Mouse (Mus musculus) myocyte (in vitro differentiated cells): ENCODE measurements around the gene Tedc1.
A peak's percentile ranks its signal among the peaks of the same experiment; 100 is the strongest.

Experiments used
- CEBPB ChIP-seq: IDR thresholded peaks from 2 replicates; pipeline ENCODE4 v1.6.1; 2011; ENCODE audit warnings: mild to moderate bottlenecking, moderate library complexity; ENCODE audit not compliant: poor library complexity, insufficient read depth, severe bottlenecking
- E2F4 ChIP-seq: IDR thresholded peaks from one replicate; pipeline ENCODE4 v1.6.1; 2011; ENCODE audit warnings: mild to moderate bottlenecking, control low read depth, moderate library complexity; ENCODE audit not compliant: insufficient read depth
- MAX ChIP-seq: IDR thresholded peaks from one replicate; pipeline ENCODE4 v1.6.1; 2011; ENCODE audit warnings: low read depth, mild to moderate bottlenecking, control low read depth
- MYOD1 ChIP-seq, 3 experiments: IDR thresholded peaks; one replicate each; pipeline ENCODE4 v1.6.1; 2011; ENCODE audit warnings: control low read depth in 2 of 3, low read depth in 2 of 3, mild to moderate bottlenecking in 2 of 3, moderate library complexity in 1 of 3; ENCODE audit not compliant: insufficient read length in 2 of 3, control insufficient read depth in 1 of 3
- MYOG ChIP-seq, 3 experiments: IDR thresholded peaks; one replicate each; pipeline ENCODE4 v1.6.1; 2011; ENCODE audit warnings: control low read depth in 2 of 3, low read depth in 2 of 3, mild to moderate bottlenecking in 2 of 3; ENCODE audit not compliant: insufficient read length in 2 of 3, control insufficient read depth in 1 of 3, insufficient read depth in 1 of 3
- POLR2A ChIP-seq: IDR thresholded peaks from one replicate; pipeline ENCODE4 v1.6.1; 2011; ENCODE audit warnings: low read depth, mild to moderate bottlenecking, control low read depth, moderate library complexity; ENCODE audit not compliant: insufficient read length
- POLR2AphosphoS2 ChIP-seq: IDR thresholded peaks from one replicate; pipeline ENCODE4 v1.6.1; 2011; ENCODE audit warnings: low read depth, control low read depth; ENCODE audit not compliant: insufficient read length
- REST ChIP-seq: IDR thresholded peaks from one replicate; pipeline ENCODE4 v1.6.1; 2011; ENCODE audit warnings: mild to moderate bottlenecking, control low read depth, moderate library complexity; ENCODE audit not compliant: insufficient read depth, insufficient read length
- SRF ChIP-seq: IDR thresholded peaks from one replicate; pipeline ENCODE4 v1.6.1; 2011; ENCODE audit warnings: low read depth; ENCODE audit not compliant: control insufficient read depth, insufficient read length
- TCF12 ChIP-seq: IDR thresholded peaks from one replicate; pipeline ENCODE4 v1.6.1; 2011; ENCODE audit warnings: mild to moderate bottlenecking, control low read depth; ENCODE audit not compliant: poor library complexity, insufficient read depth, severe bottlenecking
- TCF3 ChIP-seq: IDR thresholded peaks from one replicate; pipeline ENCODE4 v1.6.1; 2011; ENCODE audit warnings: low read depth, control low read depth; ENCODE audit not compliant: insufficient read length
- USF1 ChIP-seq: IDR thresholded peaks from one replicate; pipeline ENCODE4 v1.6.1; 2011; ENCODE audit warnings: low read depth, mild to moderate bottlenecking, control low read depth, moderate library complexity

DNA sequence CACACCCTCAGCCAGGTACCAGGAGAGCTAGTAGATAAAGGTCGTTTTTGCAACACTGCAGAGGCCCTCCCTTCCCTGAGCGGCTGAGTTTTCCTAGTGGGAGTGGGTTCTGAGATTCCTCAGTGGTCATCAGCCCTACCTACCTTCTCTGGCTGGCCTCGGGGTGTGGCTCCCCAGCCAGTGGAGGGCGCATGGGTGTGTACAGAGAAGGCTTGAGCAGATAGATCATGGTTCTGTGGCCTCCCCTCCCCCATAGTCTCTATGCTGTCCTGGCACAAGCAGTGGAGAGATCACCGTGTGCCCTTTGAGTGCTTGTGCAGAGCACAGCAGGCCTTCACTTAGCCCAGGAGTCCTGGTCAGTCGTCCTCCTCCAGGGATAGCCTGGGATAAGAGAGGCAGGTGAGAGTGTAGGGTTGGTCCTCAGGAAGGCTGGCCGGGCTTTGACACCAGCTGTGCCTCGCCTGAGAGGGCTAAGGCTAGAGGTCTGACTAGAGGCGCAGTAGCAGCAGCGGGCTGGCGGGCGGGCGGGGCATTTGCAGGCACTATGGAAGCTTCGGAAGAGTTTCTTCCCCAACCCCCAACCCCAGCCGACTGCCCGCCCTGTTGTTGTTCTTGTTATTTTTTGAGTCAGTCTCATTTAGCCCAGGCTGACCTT, 7.7 kb upstream of the Tedc1 start:
- TF ChIP-seq POLR2AphosphoS2: peak; percentile 27
- peak; percentile 45 for TF ChIP-seq POLR2A
- no peak for TF ChIP-seq E2F4
- no peak for TF ChIP-seq MAX
- TF ChIP-seq MYOG (IDR thresholded peaks at IDR 0.05; ENCODE audit: control insufficient read depth in 1 of 3, insufficient read depth in 1 of 3, insufficient read length in 2 of 3, low read depth in 2 of 3): peak in 1 of 3 experiments; percentile 36
- TF ChIP-seq USF1: no peak
- TF ChIP-seq TCF12: no peak
- no peak for TF ChIP-seq MYOD1 (IDR thresholded peaks at IDR 0.05; ENCODE audit: control insufficient read depth in 1 of 3, insufficient read length in 2 of 3, low read depth in 2 of 3)
- TF ChIP-seq CEBPB: no peak
- TF ChIP-seq SRF: no peak
- TF ChIP-seq TCF3: no peak
- no peak for TF ChIP-seq REST
